Mouse (Mus musculus) lung, embryonic 16.5 days (tissue): ENCODE results near the gene Ldlrad3. TPM values are rescaled to one million over a fixed set of nuclear protein-coding genes. Genes with fewer than 3 reads are reported as not detected.

Experiments used
- ATAC-seq: fragments of 200-750 bp; cut with Nextera tagmentation; 2 replicates; pipeline ENCODE4 v1.8.0; 2017; ENCODE audit warnings: low read depth, mild to moderate bottlenecking, moderate library complexity
- H3K27ac ChIP-seq: fragments of 300-500 bp; sonication (generic); 2 replicates; pipeline ENCODE4 v1.5.1; 2014; ENCODE audit warnings: mild to moderate bottlenecking, control low read depth, low read length
- H3K27me3 ChIP-seq: fragments of 300-500 bp; sonication (generic); 2 replicates; pipeline ENCODE4 v1.6.1; 2014; ENCODE audit warnings: low read depth, low read length, mixed read lengths; ENCODE audit not compliant: control insufficient read depth, insufficient read depth
- H3K36me3 ChIP-seq: fragments of 300-500 bp; sonication (generic); 2 replicates; pipeline ENCODE4 v1.6.1; 2014; ENCODE audit warnings: low read length; ENCODE audit not compliant: control insufficient read depth, insufficient read depth
- H3K4me1 ChIP-seq: fragments of 300-500 bp; sonication (generic); replicated peaks from 2 replicates; pipeline ENCODE4 v1.6.1; 2014; ENCODE audit warnings: low read length, mixed read lengths; ENCODE audit not compliant: control insufficient read depth, insufficient read depth
- H3K4me2 ChIP-seq: fragments of 300-500 bp; sonication (generic); 2 replicates; pipeline ENCODE4 v1.6.1; 2014; ENCODE audit warnings: low read depth, low read length, control low read depth
- H3K4me3 ChIP-seq: fragments of 300-500 bp; sonication (generic); 2 replicates; pipeline ENCODE4 v1.5.1; 2014; ENCODE audit warnings: mild to moderate bottlenecking, low read length, control low read depth
- H3K9ac ChIP-seq: fragments of 300-500 bp; sonication (generic); 2 replicates; pipeline ENCODE4 v1.6.1; 2014; ENCODE audit warnings: low read length, control low read depth
- H3K9me3 ChIP-seq: fragments of 300-500 bp; sonication (generic); 2 replicates; pipeline ENCODE4 v1.6.1; 2016; ENCODE audit warnings: low read length; ENCODE audit not compliant: control insufficient read depth
- WGBS: fragments of 180-500 bp; shearing (Covaris S2); extraction: QIAGEN DNeasy Blood & Tissue Kit; methylation state at CpG from one replicate; pipeline ENCODE4 v1.1.7; 2014; 5-methylcytosine and 5-hydroxymethylcytosine counted together
- polyA plus RNA-seq: library from polyadenylated mRNA; unstranded; fragments of >200 nt; fragmentation: Nextera tagmentation; extraction: Ambion mirVana; gene quantifications from 2 replicates; pipeline ENCODE4 v1.2.1, GENCODE M21; 2015

The Ldlrad3 gene
- polyA plus RNA-seq, 1 experiment from 2014 or later: 50.0 TPM

GRCm38 (mm10) chr2:102212096-102212495, 25.9 kb upstream of the Ldlrad3 start:
- H3K4me1 ChIP-seq: no peaks in the 10 kb centered on the region
- WGBS: 24% methylated on average over 4 of the region's 4 CpGs
- H3K4me3 ChIP-seq: no peak overlapping the region
- H3K27ac ChIP-seq: no peak overlapping the region
- no peak overlapping the region for H3K4me2 ChIP-seq
- no peak overlapping the region for H3K9ac ChIP-seq
- H3K36me3 ChIP-seq: no peaks in the 10 kb centered on the region
- no peaks in the 10 kb centered on the region for H3K27me3 ChIP-seq
- ATAC-seq: no peak
- no peaks in the 10 kb centered on the region for H3K9me3 ChIP-seq

- no peak overlapping the region; the same call in 1 of the 2 replicates for H3K9ac ChIP-seq
- H3K36me3 ChIP-seq: no peaks in the 10 kb centered on the region
- no peak for ATAC-seq
- H3K27ac ChIP-seq: no peak overlapping the region
- no peaks in the 10 kb centered on the region for H3K9me3 ChIP-seq
- peaks cover 6% of the 10 kb centered on the region for H3K4me1 ChIP-seq
- H3K4me2 ChIP-seq: peak overlapping the region; percentile 12
- no peaks in the 10 kb centered on the region for H3K27me3 ChIP-seq
- no peak overlapping the region for H3K4me3 ChIP-seq
- 11% methylated on average over 14 of the region's 14 CpGs for WGBS
These were observed 19.7 kb upstream of the Ldlrad3 start for GRCm38 (mm10) chr2:102205672-102206399.

- H3K36me3 ChIP-seq: no peaks in the 10 kb centered on the region
- H3K27ac ChIP-seq: no peak overlapping the region
- no peak overlapping the region for H3K4me2 ChIP-seq
- H3K4me1 ChIP-seq: peaks cover 6% of the 10 kb centered on the region
- no peaks in the 10 kb centered on the region for H3K27me3 ChIP-seq
- H3K4me3 ChIP-seq: no peak overlapping the region
- ATAC-seq: no peak
- H3K9me3 ChIP-seq: no peaks in the 10 kb centered on the region
- no peak overlapping the region for H3K9ac ChIP-seq
These were observed 17.3 kb upstream of the Ldlrad3 start for GRCm38 (mm10) chr2:102203478-102203877.

GRCm38 (mm10) chr2:102202211-102202770, 16.1 kb upstream of the Ldlrad3 start:
- Histone ChIP-seq H3K36me3 (no peaks in the 10 kb centered on the region), H3K4me1 (peaks cover 6% of the 10 kb centered on the region), H3K9ac (no peak overlapping the region), H3K27me3 (no peaks in the 10 kb centered on the region), H3K4me3 (no peak overlapping the region), H3K4me2 (no peak overlapping the region), H3K27ac (no peak overlapping the region), H3K9me3 (no peaks in the 10 kb centered on the region)
- 67% methylated on average over 2 of the region's 2 CpGs for WGBS
- ATAC-seq: no peak

GRCm38 (mm10) chr2:102201198-102201948, 15.2 kb upstream of the Ldlrad3 start:
- no peak overlapping the region for H3K9ac ChIP-seq
- H3K9me3 ChIP-seq: no peaks in the 10 kb centered on the region
- no peak overlapping the region for H3K4me3 ChIP-seq
- peak overlapping the region; percentile 20; the same call in 1 of the 2 replicates for H3K27ac ChIP-seq
- peaks cover 6% of the 10 kb centered on the region for H3K4me1 ChIP-seq
- no peaks in the 10 kb centered on the region for H3K36me3 ChIP-seq
- peak; percentile 80; the same call in 1 of the 2 replicates for ATAC-seq
- H3K27me3 ChIP-seq: no peaks in the 10 kb centered on the region
- WGBS: 62% methylated on average over 13 of the region's 14 CpGs
- H3K4me2 ChIP-seq: no peak overlapping the region

GRCm38 (mm10) chr2:102197332-102197731, 11.1 kb upstream of the Ldlrad3 start:
- Histone ChIP-seq H3K36me3 (no peaks in the 10 kb centered on the region), H3K9me3 (no peaks in the 10 kb centered on the region), H3K4me1 (peaks cover 4% of the 10 kb centered on the region), H3K9ac (no peak overlapping the region), H3K4me2 (no peak overlapping the region), H3K27me3 (no peaks in the 10 kb centered on the region), H3K27ac (no peak overlapping the region), H3K4me3 (no peak overlapping the region)
- 84% methylated on average over 1 of the region's 1 CpGs for WGBS
- no peak for ATAC-seq

- 71% methylated on average over 8 of the region's 8 CpGs for WGBS
- Histone ChIP-seq H3K9ac (no peak overlapping the region), H3K36me3 (no peaks in the 10 kb centered on the region), H3K4me1 (peaks cover 2% of the 10 kb centered on the region), H3K4me2 (no peak overlapping the region), H3K9me3 (no peaks in the 10 kb centered on the region), H3K27me3 (no peaks in the 10 kb centered on the region), H3K27ac (no peak overlapping the region), H3K4me3 (no peak overlapping the region)
- 0 out of 2 replicates have a peak, but pooled peaks have one; percentile 41 for ATAC-seq
These were observed 10.5 kb upstream of the Ldlrad3 start for GRCm38 (mm10) chr2:102196709-102197108.

GRCm38 (mm10) chr2:102195494-102195893, 9.3 kb upstream of the Ldlrad3 start:
- no peak for ATAC-seq
- Histone ChIP-seq H3K36me3 (no peaks in the 10 kb centered on the region), H3K27ac (no peak overlapping the region), H3K27me3 (no peaks in the 10 kb centered on the region), H3K4me3 (no peak overlapping the region), H3K9me3 (no peaks in the 10 kb centered on the region), H3K9ac (no peak overlapping the region), H3K4me2 (no peak overlapping the region), H3K4me1 (no peaks in the 10 kb centered on the region)
- 79% methylated on average over 4 of the region's 4 CpGs for WGBS

GRCm38 (mm10) chr2:102194247-102194646, 8.1 kb upstream of the Ldlrad3 start:
- H3K36me3 ChIP-seq: no peaks in the 10 kb centered on the region
- no peaks in the 10 kb centered on the region for H3K27me3 ChIP-seq
- no peak for ATAC-seq
- H3K9me3 ChIP-seq: no peaks in the 10 kb centered on the region
- no peak overlapping the region for H3K4me2 ChIP-seq
- no peak overlapping the region for H3K4me3 ChIP-seq
- H3K27ac ChIP-seq: no peak overlapping the region
- WGBS: 54% methylated on average over 4 of the region's 4 CpGs
- H3K4me1 ChIP-seq: no peaks in the 10 kb centered on the region
- H3K9ac ChIP-seq: no peak overlapping the region
